Mouse (Mus musculus) ES-Bruce4 (cell line): ENCODE measurements around the gene Gm2a. TPM values are rescaled to one million over a fixed set of nuclear protein-coding genes. Genes with fewer than 3 reads are reported as not detected.

Source experiments
- H3K27ac ChIP-seq: 2 replicates; pipeline ENCODE4 v1.5.1; 2012; ENCODE audit warnings: low read length, inconsistent platforms; ENCODE audit not compliant: insufficient read depth
- H3K27me3 ChIP-seq: 2 replicates; pipeline ENCODE4 v1.6.1; 2012; ENCODE audit warnings: mild to moderate bottlenecking, low read length, inconsistent platforms; ENCODE audit not compliant: control insufficient read depth, poor library complexity, insufficient read depth, severe bottlenecking
- H3K36me3 ChIP-seq: 2 replicates; pipeline ENCODE4 v1.6.1; 2012; ENCODE audit warnings: inconsistent platforms, mild to moderate bottlenecking, low read length, moderate library complexity; ENCODE audit not compliant: control insufficient read depth, poor library complexity, insufficient read depth, severe bottlenecking
- H3K4me1 ChIP-seq: one replicate; pipeline ENCODE4 v1.8.1; 2011; ENCODE audit warnings: low read length; ENCODE audit not compliant: control insufficient read depth, insufficient read depth
- H3K4me3 ChIP-seq: 2 replicates; pipeline ENCODE4 v1.5.1; 2011; ENCODE audit warnings: low read depth, mild to moderate bottlenecking, low read length
- H3K9ac ChIP-seq: 2 replicates; pipeline ENCODE4 v1.6.1; 2012; ENCODE audit warnings: low read depth, mild to moderate bottlenecking, inconsistent platforms; ENCODE audit not compliant: poor library complexity, severe bottlenecking
- H3K9me3 ChIP-seq: replicated peaks from 2 replicates; pipeline ENCODE4 v1.6.1; 2012; ENCODE audit warnings: mild to moderate bottlenecking, low read length, inconsistent platforms; ENCODE audit not compliant: control insufficient read depth, poor library complexity, insufficient read depth, severe bottlenecking
- CTCF ChIP-seq: IDR thresholded peaks from one replicate; pipeline ENCODE4 v1.8.1; 2011; ENCODE audit warnings: low read depth, low read length
- EP300 ChIP-seq: IDR thresholded peaks from 2 replicates; pipeline ENCODE4 v1.6.1; 2011; ENCODE audit warnings: low read depth, low read length; ENCODE audit not compliant: insufficient read depth
- POLR2A ChIP-seq: IDR thresholded peaks from one replicate; pipeline ENCODE4 v1.8.1; 2011; ENCODE audit warnings: low read length; ENCODE audit not compliant: insufficient read depth
- polyA plus RNA-seq: library from polyadenylated mRNA; stranded (reverse); fragments of >200 nt; gene quantifications from 2 replicates; pipeline ENCODE4 v1.2.4, GENCODE M21; 2011; ENCODE audit warnings: low read depth; ENCODE audit not compliant: missing spikeins, insufficient read depth, insufficient read length

The Gm2a gene
- polyA plus RNA-seq, 1 experiment = 24.7 TPM

DNA sequence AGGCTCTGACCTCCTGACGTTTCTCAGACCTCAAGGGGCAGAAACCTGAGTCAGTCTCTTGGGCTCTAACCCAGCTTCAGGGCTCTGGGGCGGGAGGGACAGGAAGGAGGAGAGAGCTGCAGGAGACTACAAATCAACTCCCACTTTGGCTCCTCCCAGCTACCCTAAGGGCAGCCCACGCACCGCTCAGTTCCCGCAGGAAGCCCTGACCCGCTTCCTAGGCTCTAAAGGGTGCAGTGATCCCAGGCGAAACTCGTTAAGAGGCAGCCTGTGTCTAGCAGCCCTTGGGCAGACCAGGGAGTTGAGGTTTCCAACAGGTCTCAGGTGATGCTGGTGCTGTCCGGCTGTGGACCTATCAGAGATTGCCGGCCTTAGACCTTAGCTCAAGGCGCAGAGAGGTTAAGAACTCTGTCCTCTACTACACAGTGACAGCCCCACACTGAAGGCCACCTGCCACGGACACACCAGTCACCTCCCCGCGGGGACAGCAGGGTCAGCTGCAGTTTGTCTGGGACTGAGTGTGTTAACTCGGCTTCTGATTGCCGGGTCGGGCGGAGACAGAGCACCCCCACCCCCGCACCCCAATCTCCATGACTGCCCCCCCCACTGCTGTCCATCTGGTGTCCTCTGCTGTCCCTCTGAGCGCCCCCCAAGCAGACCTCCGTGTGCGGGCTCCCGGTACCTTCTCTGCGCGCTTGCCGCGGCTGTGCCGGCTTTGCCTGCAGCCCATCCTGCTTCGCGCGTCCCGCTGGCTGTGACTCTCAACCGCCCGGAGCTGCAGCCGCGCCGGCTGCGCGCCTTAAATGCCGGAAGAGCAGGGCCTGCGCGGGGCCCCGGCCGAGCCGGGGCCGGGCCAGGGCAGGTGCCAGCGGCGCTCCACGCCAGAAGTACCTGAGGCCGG is 20.3 kb upstream of the Gm2a start, which contains the start of gene Ccdc69:
Gene Ccdc69, minus strand, starts transcription at position 801 of the 901 bp plus-strand sequence.
- H3K9me3 ChIP-seq = no peaks in the 10 kb centered on the region
- peak within 1 kb of the TSS; percentile 68 for H3K4me3 ChIP-seq
- peaks cover 2% of the 10 kb centered on the region for H3K4me1 ChIP-seq
- TF ChIP-seq CTCF (no peak), EP300 (0 out of 2 replicates have a peak, but pooled peaks have one; percentile 8), POLR2A (no peak)
- H3K36me3 ChIP-seq = no peaks in the 10 kb centered on the region
- H3K27ac ChIP-seq = no peak within 1 kb of the TSS
- H3K27me3 ChIP-seq = 0 out of 2 replicates have a peak, but pooled peaks cover 3% of the 10 kb centered on the region
- H3K9ac ChIP-seq = peak within 1 kb of the TSS; percentile 70

DNA sequence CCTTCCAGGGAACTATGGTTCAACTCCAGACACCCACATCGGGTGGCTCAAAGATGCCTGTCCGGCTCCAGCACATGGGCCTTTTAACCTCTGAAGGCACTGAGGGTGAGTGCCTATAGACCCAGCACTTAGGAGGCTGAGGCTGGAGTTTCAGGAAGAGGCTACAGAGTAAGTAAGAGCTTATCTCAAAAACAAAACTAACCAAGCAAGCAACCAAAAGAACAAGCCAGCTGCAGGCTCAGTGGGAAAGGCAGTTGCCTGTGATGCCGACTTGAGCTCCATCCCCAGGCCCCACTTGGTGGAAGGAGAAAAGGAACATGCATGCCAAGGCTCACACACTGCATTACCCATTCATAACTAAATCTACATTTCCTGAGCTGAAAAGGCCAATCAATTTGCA is 19.4 kb upstream of the Gm2a start:
- H3K27me3 ChIP-seq = 0 out of 2 replicates have a peak, but pooled peaks cover 3% of the 10 kb centered on the region
- TF ChIP-seq CTCF (no peak), EP300 (no peak)
- H3K4me1 ChIP-seq = peaks cover 2% of the 10 kb centered on the region
- H3K27ac ChIP-seq = no peak overlapping the region
- no peaks in the 10 kb centered on the region for H3K9me3 ChIP-seq
- H3K36me3 ChIP-seq = no peaks in the 10 kb centered on the region
- no peak overlapping the region for H3K4me3 ChIP-seq
- peak overlapping the region; percentile 70; the same call in 1 of the 2 replicates for H3K9ac ChIP-seq

DNA sequence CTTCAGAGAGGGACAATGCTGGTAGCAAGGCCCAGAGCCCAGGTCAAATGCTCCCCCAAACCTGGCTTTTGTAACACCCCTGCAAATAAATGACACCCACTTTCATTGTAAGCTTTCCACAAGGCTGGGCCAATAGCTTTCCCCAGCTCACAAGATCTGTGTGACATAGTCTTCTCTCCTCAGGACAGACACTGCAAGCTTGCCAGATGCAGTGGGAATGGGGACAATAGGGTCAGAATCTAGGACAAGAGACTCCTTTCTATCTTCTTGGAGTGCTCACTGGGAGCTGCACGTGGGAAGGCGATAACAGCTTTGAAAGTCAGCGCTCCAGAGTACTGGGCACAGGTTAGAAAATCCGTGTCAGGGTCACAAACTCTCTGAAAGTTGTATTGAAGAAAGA is 18.7 kb upstream of the Gm2a start:
- Histone ChIP-seq H3K4me1 (peaks cover 2% of the 10 kb centered on the region), H3K9ac (no peak overlapping the region), H3K9me3 (no peaks in the 10 kb centered on the region), H3K27me3 (0 out of 2 replicates have a peak, but pooled peaks cover 3% of the 10 kb centered on the region), H3K36me3 (no peaks in the 10 kb centered on the region), H3K27ac (no peak overlapping the region), H3K4me3 (no peak overlapping the region)
- TF ChIP-seq CTCF = no peak
- TF ChIP-seq POLR2A = no peak
- TF ChIP-seq EP300 = no peak

DNA sequence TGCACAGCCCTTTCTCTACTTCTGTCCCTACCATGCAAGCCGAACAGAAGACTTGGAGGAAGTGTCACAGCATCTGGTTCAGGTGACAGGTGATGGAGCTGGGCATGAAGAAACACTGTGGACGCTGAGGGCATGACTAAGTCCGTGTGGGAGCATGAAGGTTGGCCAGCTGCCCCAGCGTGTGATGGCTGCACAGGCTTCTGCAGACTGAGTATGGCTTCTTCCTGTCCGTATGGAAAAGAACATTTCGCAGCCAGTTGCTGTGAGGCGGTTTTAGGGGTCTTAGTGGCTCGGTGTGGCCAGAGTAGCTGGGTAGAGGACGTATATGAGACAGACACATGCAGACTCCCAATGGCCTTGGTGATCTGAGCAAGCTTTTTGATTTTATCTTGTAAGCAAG is 16.7 kb upstream of the Gm2a start:
- H3K36me3 ChIP-seq = no peaks in the 10 kb centered on the region
- H3K27ac ChIP-seq = no peak overlapping the region
- H3K27me3 ChIP-seq = 0 out of 2 replicates have a peak, but pooled peaks cover 3% of the 10 kb centered on the region
- H3K9ac ChIP-seq = no peak overlapping the region
- H3K9me3 ChIP-seq = no peaks in the 10 kb centered on the region
- TF ChIP-seq CTCF (no peak), EP300 (no peak), POLR2A (no peak)
- peaks cover 2% of the 10 kb centered on the region for H3K4me1 ChIP-seq
- H3K4me3 ChIP-seq = no peak overlapping the region

DNA sequence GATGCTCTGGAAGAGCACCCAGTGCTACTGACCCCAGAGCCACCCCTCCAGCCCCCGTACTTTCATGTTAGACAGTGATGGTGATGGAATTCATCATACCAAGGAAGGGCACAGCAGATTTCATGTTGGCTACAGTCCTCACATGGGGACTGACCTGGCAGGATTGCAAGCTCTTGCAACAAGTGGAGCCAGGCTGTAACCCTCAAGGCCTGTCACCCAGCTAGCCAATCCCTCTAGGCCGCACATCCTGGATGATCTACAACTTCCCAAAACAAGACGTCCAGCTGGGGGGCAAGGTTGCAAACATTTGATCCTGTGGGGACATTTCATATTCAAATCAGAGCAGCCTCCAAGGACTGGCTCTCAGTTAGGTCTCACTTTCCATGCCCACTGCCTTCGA is 13.3 kb upstream of the Gm2a start:
- no peaks in the 10 kb centered on the region for H3K36me3 ChIP-seq
- H3K27ac ChIP-seq = no peak overlapping the region
- H3K4me1 ChIP-seq = peaks cover 2% of the 10 kb centered on the region
- no peaks in the 10 kb centered on the region for H3K9me3 ChIP-seq
- H3K9ac ChIP-seq = no peak overlapping the region
- no peak for TF ChIP-seq CTCF
- no peak for TF ChIP-seq POLR2A
- no peak for TF ChIP-seq EP300
- no peak overlapping the region for H3K4me3 ChIP-seq
- H3K27me3 ChIP-seq = no peaks in the 10 kb centered on the region

DNA sequence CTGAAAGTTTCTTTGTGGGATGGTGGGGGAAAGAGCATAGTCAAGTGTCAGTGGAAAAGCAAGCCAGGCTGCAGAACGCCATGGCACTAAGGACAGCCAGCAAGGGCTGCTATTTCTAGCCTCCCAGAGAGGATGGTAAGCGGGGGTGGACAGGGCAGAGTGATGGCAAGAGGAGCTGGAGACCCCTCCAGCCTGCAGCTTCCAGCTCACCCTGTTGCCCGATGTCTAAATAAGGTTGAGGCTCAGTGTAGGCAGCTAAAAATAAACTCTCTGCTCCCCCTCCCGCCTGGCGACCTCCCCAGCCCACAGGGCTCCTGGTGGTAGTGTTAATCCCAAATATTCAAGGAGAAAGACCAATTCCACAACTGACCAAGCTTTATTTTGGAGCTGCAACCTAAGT is 12.5 kb upstream of the Gm2a start:
- Histone ChIP-seq H3K4me1 (peaks cover 2% of the 10 kb centered on the region), H3K9ac (no peak overlapping the region), H3K27me3 (no peaks in the 10 kb centered on the region), H3K36me3 (no peaks in the 10 kb centered on the region), H3K27ac (no peak overlapping the region), H3K9me3 (no peaks in the 10 kb centered on the region), H3K4me3 (no peak overlapping the region)
- TF ChIP-seq CTCF (no peak), POLR2A (no peak), EP300 (no peak)
